Mouse (Mus musculus): ENCODE results near the gene Slit3.

Slit3 gene

GRCm38 (mm10) chr11:35120894-35121610 lies at the start of gene Slit3:
Slit3 (plus strand) TSS chr11:35121224.
- in situ Hi-C loops (cut with MboI; ENCODE audit: low sequenced_read_pairs), result no loop called here

GRCm38 (mm10) chr11:35071451-35071850 lies 49.6 kb upstream of the Slit3 start:
- in situ Hi-C loops (cut with MboI; ENCODE audit: low sequenced_read_pairs), result no loop called here

- in situ Hi-C loops (cut with MboI; ENCODE audit: low sequenced_read_pairs), result no loop called here
Measured at GRCm38 (mm10) chr11:35075411-35075810, 45.6 kb upstream of the Slit3 start.

GRCm38 (mm10) chr11:35080451-35081125 lies 40.4 kb upstream of the Slit3 start:
- in situ Hi-C loops (cut with MboI; ENCODE audit: low sequenced_read_pairs), result no loop called here

GRCm38 (mm10) chr11:35082297-35082696 lies 38.7 kb upstream of the Slit3 start:
- in situ Hi-C loops (cut with MboI; ENCODE audit: low sequenced_read_pairs), result no loop called here

- in situ Hi-C loops (cut with MboI; ENCODE audit: low sequenced_read_pairs), result no loop called here
Measured at GRCm38 (mm10) chr11:35083049-35083448, 38.0 kb upstream of the Slit3 start.

GRCm38 (mm10) chr11:35085351-35085750 lies 35.7 kb upstream of the Slit3 start:
- in situ Hi-C loops (cut with MboI; ENCODE audit: low sequenced_read_pairs), result no loop called here

GRCm38 (mm10) chr11:35086029-35086428 lies 35.0 kb upstream of the Slit3 start:
- in situ Hi-C loops (cut with MboI; ENCODE audit: low sequenced_read_pairs), result no loop called here

GRCm38 (mm10) chr11:35087454-35087853 lies 33.6 kb upstream of the Slit3 start:
- in situ Hi-C loops (cut with MboI; ENCODE audit: low sequenced_read_pairs), result no loop called here

GRCm38 (mm10) chr11:35088136-35088535 lies 32.9 kb upstream of the Slit3 start:
- in situ Hi-C loops (cut with MboI; ENCODE audit: low sequenced_read_pairs), result no loop called here

GRCm38 (mm10) chr11:35090629-35091335 lies 30.2 kb upstream of the Slit3 start:
- in situ Hi-C loops (cut with MboI; ENCODE audit: low sequenced_read_pairs), result no loop called here

- in situ Hi-C loops (cut with MboI; ENCODE audit: low sequenced_read_pairs), result no loop called here
Measured at GRCm38 (mm10) chr11:35096538-35096937, 24.5 kb upstream of the Slit3 start.

GRCm38 (mm10) chr11:35109781-35110180 lies 11.2 kb upstream of the Slit3 start:
- in situ Hi-C loops (cut with MboI; ENCODE audit: low sequenced_read_pairs), result no loop called here

- in situ Hi-C loops (cut with MboI; ENCODE audit: low sequenced_read_pairs), result no loop called here
Measured at GRCm38 (mm10) chr11:35110784-35111183, 10.2 kb upstream of the Slit3 start.

- in situ Hi-C loops (cut with MboI; ENCODE audit: low sequenced_read_pairs), result no loop called here
Measured at GRCm38 (mm10) chr11:35113290-35113689, 7.7 kb upstream of the Slit3 start.

- in situ Hi-C loops (cut with MboI; ENCODE audit: low sequenced_read_pairs), result no loop called here
Measured at GRCm38 (mm10) chr11:35116436-35116835, 4.6 kb upstream of the Slit3 start.

- in situ Hi-C loops (cut with MboI; ENCODE audit: low sequenced_read_pairs), result no loop called here
Measured at GRCm38 (mm10) chr11:35117871-35118270, 3.2 kb upstream of the Slit3 start.

- in situ Hi-C loops (cut with MboI; ENCODE audit: low sequenced_read_pairs), result no loop called here
Measured at GRCm38 (mm10) chr11:35118731-35119130, 2.3 kb upstream of the Slit3 start.

GRCm38 (mm10) chr11:35119360-35119759 lies 1.7 kb upstream of the Slit3 start:
- in situ Hi-C loops (cut with MboI; ENCODE audit: low sequenced_read_pairs), result no loop called here

GRCm38 (mm10) chr11:35120076-35120475 lies 948 bp upstream of the Slit3 start:
- in situ Hi-C loops (cut with MboI; ENCODE audit: low sequenced_read_pairs), result no loop called here

GRCm38 (mm10) chr11:35121611-35121959 lies 561 bp downstream of the Slit3 start:
- in situ Hi-C loops (cut with MboI; ENCODE audit: low sequenced_read_pairs), result no loop called here
